Comparison of ENCODE assay signal across 8 mouse cellular contexts in the genomic region with DNA sequence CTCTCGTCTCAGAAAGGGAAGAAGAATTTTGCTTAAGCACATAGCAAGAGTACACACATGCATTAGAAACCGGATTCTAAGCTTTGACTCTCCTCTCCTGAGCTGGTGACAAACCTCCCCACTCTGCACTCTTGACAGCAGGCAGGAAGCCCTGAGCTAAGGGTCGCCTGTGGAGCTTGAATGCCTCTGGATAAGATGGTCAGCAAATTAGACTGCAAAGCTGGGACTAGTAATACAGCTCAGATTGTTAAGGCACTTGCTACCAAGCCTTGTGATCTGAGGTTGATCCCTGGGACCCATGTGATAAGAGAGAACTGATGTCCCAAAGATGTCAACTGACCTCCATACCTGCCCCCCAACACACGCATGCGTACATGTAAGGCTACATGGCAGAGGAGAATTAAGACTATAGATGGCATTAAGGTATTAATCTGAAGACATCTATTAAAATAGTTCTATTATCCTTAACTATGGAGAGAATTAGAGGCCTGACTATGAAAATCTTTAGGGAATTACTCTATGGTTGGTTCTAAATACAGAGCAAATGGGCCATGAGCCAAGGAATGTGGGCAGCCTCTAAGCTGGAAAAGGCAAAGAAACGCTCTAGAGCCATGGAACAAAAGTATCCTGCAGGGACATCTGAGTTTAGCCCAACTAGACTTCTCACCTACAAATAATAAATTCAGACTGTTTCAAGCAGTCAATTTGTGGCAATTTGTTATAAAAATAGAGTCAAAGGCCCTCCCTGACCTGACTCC. TPM values are rescaled to one million over a fixed set of nuclear protein-coding genes. Genes with fewer than 3 reads are reported as not detected.
DNase-seq lines count a peak whose midpoint lies in the region; ATAC-seq and TF ChIP-seq lines count a peak whose summit lies in the region.
"Had no signal": no experiment of that assay in that cellular context is flagged by ENCODE, and none has a peak within 500 bp of the region (broad histone marks: within the 10 kb centered on the region; RNA-seq: fewer than 3 reads in every experiment).

No protein-coding gene starts in this region.

- no peak overlapping the region for H3K9ac ChIP-seq in kidney, embryonic 14.5 days (ENCODE audit: low read depth, low read length)
- H3K9ac ChIP-seq in embryonic facial prominence, embryonic 14.5 days (ENCODE audit: low read depth, low read length) = no peak overlapping the region

- no peaks in the 10 kb centered on the region for H3K36me3 ChIP-seq in kidney, adult 2 months (ENCODE audit: control insufficient read depth, insufficient read depth, low read length)
- no peaks in the 10 kb centered on the region for H3K36me3 ChIP-seq in kidney, embryonic 14.5 days (ENCODE audit: control insufficient read depth, insufficient read depth, low read length)
- peaks cover 7% of the 10 kb centered on the region; the same call in 1 of the 2 replicates for H3K36me3 ChIP-seq in embryonic facial prominence, embryonic 14.5 days (ENCODE audit: control insufficient read depth, insufficient read depth, low read length)

- H3K9me3 ChIP-seq in kidney, embryonic 14.5 days (ENCODE audit: control insufficient read depth, low read length) = no peaks in the 10 kb centered on the region
- H3K9me3 ChIP-seq in embryonic facial prominence, embryonic 14.5 days (ENCODE audit: control insufficient read depth, low read length) = no peaks in the 10 kb centered on the region

- intact Hi-C loops in left cerebral cortex, postnatal 25 days (cut with DNase I) = no loop called here

- H3K4me2 ChIP-seq in kidney, embryonic 14.5 days (replicated peaks; ENCODE audit: low read depth, low read length) = no peak overlapping the region
- no peak overlapping the region for H3K4me2 ChIP-seq in embryonic facial prominence, embryonic 14.5 days (ENCODE audit: low read depth, low read length)

- no peaks in the 10 kb centered on the region for H3K27me3 ChIP-seq in kidney, adult 2 months (replicated peaks; ENCODE audit: control insufficient read depth, insufficient read depth, low read length)
- no peaks in the 10 kb centered on the region for H3K27me3 ChIP-seq in kidney, embryonic 14.5 days (ENCODE audit: control insufficient read depth, insufficient read depth, low read length)
- no peaks in the 10 kb centered on the region for H3K27me3 ChIP-seq in embryonic facial prominence, embryonic 14.5 days (replicated peaks; ENCODE audit: control insufficient read depth, insufficient read depth, low read length)

- TF ChIP-seq CTCF in kidney, adult 2 months (conservative IDR thresholded peaks at IDR 0.05; ENCODE audit: insufficient read depth, insufficient read length, low read depth, low read length) = no peak

- peaks cover 32% of the 10 kb centered on the region for H3K4me1 ChIP-seq in kidney, adult 2 months (ENCODE audit: control insufficient read depth, insufficient read depth, low read length)
- H3K4me1 ChIP-seq in kidney, embryonic 14.5 days (ENCODE audit: control insufficient read depth, insufficient read depth, low read length) = peaks cover 34% of the 10 kb centered on the region
- H3K4me1 ChIP-seq in embryonic facial prominence, embryonic 14.5 days (ENCODE audit: control insufficient read depth, insufficient read depth, low read length) = peaks cover 26% of the 10 kb centered on the region

- no peak for TF ChIP-seq POLR2A in kidney, adult 2 months (IDR thresholded peaks at IDR 0.05; ENCODE audit: low read depth, low read length)

- no peak overlapping the region for H3K27ac ChIP-seq in kidney, adult 2 months (ENCODE audit: insufficient read depth, low read depth, low read length)
- H3K27ac ChIP-seq in kidney, embryonic 14.5 days (ENCODE audit: low read depth, low read length) = no peak overlapping the region; the same call in 1 of the 2 replicates
- H3K27ac ChIP-seq in embryonic facial prominence, embryonic 14.5 days (replicated peaks; ENCODE audit: low read depth, low read length) = no peak overlapping the region

- no peak for ATAC-seq in kidney, embryonic 14.5 days (ENCODE audit: low FRiP score, low TSS enrichment)
- no peak for ATAC-seq in embryonic facial prominence, embryonic 14.5 days (ENCODE audit: low read depth)

- H3K4me3 ChIP-seq in kidney, adult 2 months (ENCODE audit: insufficient read depth, low read depth, low read length) = no peak overlapping the region
- H3K4me3 ChIP-seq in kidney, embryonic 14.5 days (ENCODE audit: low read length) = no peak overlapping the region
- H3K4me3 ChIP-seq in embryonic facial prominence, embryonic 14.5 days (ENCODE audit: low read depth, low read length) = no peak overlapping the region

- WGBS in kidney, adult 2 months = 51% methylated on average over 6 of the region's 6 CpGs
- WGBS in kidney, embryonic 14.5 days = 62% methylated on average over 6 of the region's 6 CpGs
- 69% methylated on average over 6 of the region's 6 CpGs for WGBS in embryonic facial prominence, embryonic 14.5 days

- DNase-seq in kidney, adult 2 months = peak; percentile 54
- DNase-seq in Muller cell, postnatal 12 days (ENCODE audit: inconsistent ontology term) = peak; percentile 74
- peak; percentile 59 for DNase-seq in embryonic facial prominence, embryonic 14.5 days (ENCODE audit: low spot score)
- DNase-seq in left cerebral cortex, postnatal 25 days (ENCODE audit: low spot score in 2 of 2) = peak; percentile 35 to 84
- DNase-seq in cerebellum, adult 9-10 months = no peak
- DNase-seq in T-cell, adult 2 months (ENCODE audit: low spot score) = no peak
- DNase-seq: thymus, postnatal 14 days had no signal

RNA-seq across cellular contexts. Expression of a gene that starts 8.6 kb away (rescaled TPM):
- polyA plus RNA-seq in kidney, adult 2 months (2012; rRNA removed) = 38.1 and 38.7 TPM in 2 replicates
- polyA plus RNA-seq in kidney, embryonic 14.5 days (2014; fragmentation: Nextera tagmentation; extraction: Ambion mirVana) = 26.2 and 40.4 TPM in 2 replicates
- 32.9 and 33.5 TPM in 2 replicates for polyA plus RNA-seq in embryonic facial prominence, embryonic 14.5 days (2014; fragmentation: Nextera tagmentation; extraction: Ambion mirVana)
- 10 to 100 TPM; 51.2 to 58.7 TPM for total RNA-seq in left cerebral cortex, postnatal 25 days (2021)

Comparison
In these comparisons a context has a peak if more than half of its experiments do, and no peak if none do; other contexts are left out.
1. DNase-seq: peak in kidney, adult 2 months (single experiment), Muller cell, postnatal 12 days (single experiment), embryonic facial prominence, embryonic 14.5 days (single experiment) and left cerebral cortex, postnatal 25 days (2 of 2); none in cerebellum, adult 9-10 months (single experiment) and T-cell, adult 2 months (single experiment).